Mouse (Mus musculus) liver, adult 10 weeks (tissue): ENCODE measurements around the gene Gm21776. TPM values are rescaled to one million over a fixed set of nuclear protein-coding genes. Genes with fewer than 3 reads are reported as not detected.

Experiments used
- polyA plus RNA-seq: library from polyadenylated mRNA; stranded (reverse); fragments of 350-450 nt; fragmentation: Illumina TruSeq; extraction: RNeasy Lipid Tissue Mini Kit (QIAGEN cat#74804); gene quantifications from one replicate; pipeline ENCODE4 v1.2.3, GENCODE M21; 2014; ENCODE audit warnings: low read depth, low replicate concordance

Gm21776 gene
- not detected for polyA plus RNA-seq

GRCm38 (mm10) chrY:76378362-76378761, at the start of gene Gm21776:
TSS of gene Gm21776 (plus strand) at chrY:76378662.

